Mouse (Mus musculus): Measurements from ENCODE around the gene Kctd2. TPM values are rescaled to one million over a fixed set of nuclear protein-coding genes. Genes with fewer than 3 reads are reported as not detected.
A peak's percentile ranks its signal among the peaks of the same experiment; 100 is the strongest.

Gene Kctd2
- polyA plus RNA-seq, 1 experiment from 2014 or later = 22.2 TPM

DNA sequence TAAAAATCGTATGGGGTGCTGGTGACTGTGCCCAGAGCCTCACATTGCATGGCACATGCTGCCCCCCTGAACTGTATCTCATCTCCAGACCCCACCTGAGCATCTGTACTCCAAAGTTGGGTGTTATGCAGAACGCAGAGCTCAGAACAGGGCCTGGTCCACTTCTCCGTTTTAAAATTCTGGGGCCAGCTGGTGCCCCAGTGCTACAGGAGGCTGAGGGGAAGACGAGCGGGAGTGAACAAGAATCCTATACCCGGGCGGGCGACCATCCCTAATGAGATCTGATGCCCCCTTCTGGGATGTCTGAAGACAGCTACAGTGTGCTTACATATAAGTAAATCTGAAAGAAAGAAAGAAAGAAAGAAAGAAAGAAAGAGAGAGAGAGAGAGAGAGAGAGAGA, 41.0 kb downstream of the Kctd2 start:
- whole genome bisulfite sequencing = 23% methylated on average over 8 of the region's 8 CpGs

GRCm38 (mm10) chr11:115461846-115462242, 41.9 kb downstream of the Kctd2 start:
- Histone ChIP-seq H3K9ac (no peak overlapping the region), H3K4me1 (ENCODE audit: insufficient read depth) (no peaks in the 10 kb centered on the region), H3K4me2 (no peak overlapping the region), H3K27ac (ENCODE audit: low read depth) (no peak overlapping the region), H3K4me3 (ENCODE audit: low read depth, low read length) (no peak overlapping the region), H3K27me3 (ENCODE audit: insufficient read depth, low read length) (no peaks in the 10 kb centered on the region), H3K36me3 (ENCODE audit: insufficient read depth) (no peaks in the 10 kb centered on the region), H3K9me3 (ENCODE audit: low read depth, low read length) (no peaks in the 10 kb centered on the region)
- ATAC-seq (ENCODE audit: insufficient read depth) = no peak
- 59% methylated on average over 5 of the region's 5 CpGs for whole genome bisulfite sequencing
- TF ChIP-seq CTCF (IDR thresholded peaks at IDR 0.05; ENCODE audit: low read depth) = no peak
- no peak for DNase-seq

More for the DNA sequence above, 41.0 kb downstream of the Kctd2 start:
- no peaks in the 10 kb centered on the region for H3K36me3 ChIP-seq (ENCODE audit: insufficient read depth)
- no peaks in the 10 kb centered on the region for H3K4me1 ChIP-seq (ENCODE audit: insufficient read depth)
- H3K27ac ChIP-seq (ENCODE audit: low read depth) = no peak overlapping the region
- H3K27me3 ChIP-seq (ENCODE audit: insufficient read depth, low read length) = no peaks in the 10 kb centered on the region
- no peak for TF ChIP-seq CTCF (IDR thresholded peaks at IDR 0.05; ENCODE audit: low read depth)
- DNase-seq (no peak), ATAC-seq (ENCODE audit: insufficient read depth) (no peak)
- no peak overlapping the region for H3K4me3 ChIP-seq (ENCODE audit: low read depth, low read length)
- no peaks in the 10 kb centered on the region for H3K9me3 ChIP-seq (ENCODE audit: low read depth, low read length)
- H3K4me2 ChIP-seq = no peak overlapping the region
- no peak overlapping the region for H3K9ac ChIP-seq

GRCm38 (mm10) chr11:115462243-115462891, 42.4 kb downstream of the Kctd2 start, which contains the start of gene Slc16a5:
Gene Slc16a5 (plus strand): TSS chr11:115462474.
- Histone ChIP-seq H3K36me3 (ENCODE audit: insufficient read depth) (no peaks in the 10 kb centered on the region), H3K27me3 (ENCODE audit: insufficient read depth, low read length) (no peaks in the 10 kb centered on the region), H3K4me2 (no peak within 1 kb of the TSS), H3K4me1 (ENCODE audit: insufficient read depth) (no peaks in the 10 kb centered on the region), H3K4me3 (ENCODE audit: low read depth, low read length) (no peak within 1 kb of the TSS), H3K9ac (no peak within 1 kb of the TSS), H3K27ac (ENCODE audit: low read depth) (no peak within 1 kb of the TSS), H3K9me3 (ENCODE audit: low read depth, low read length) (no peaks in the 10 kb centered on the region)
- WGBS = 65% methylated on average over 16 of the region's 16 CpGs
- DNase-seq (peak; percentile 41), ATAC-seq (ENCODE audit: insufficient read depth) (no peak)
- no peak for TF ChIP-seq CTCF (IDR thresholded peaks at IDR 0.05; ENCODE audit: low read depth)

GRCm38 (mm10) chr11:115463397-115463796, 43.5 kb downstream of the Kctd2 start:
- ATAC-seq (ENCODE audit: insufficient read depth) = no peak

GRCm38 (mm10) chr11:115464851-115465250, 44.9 kb downstream of the Kctd2 start:
- WGBS = 80% methylated on average over 8 of the region's 8 CpGs
- Histone ChIP-seq H3K4me2 (no peak overlapping the region), H3K4me1 (ENCODE audit: insufficient read depth) (no peaks in the 10 kb centered on the region), H3K27ac (ENCODE audit: low read depth) (no peak overlapping the region), H3K9ac (no peak overlapping the region), H3K27me3 (ENCODE audit: insufficient read depth, low read length) (no peaks in the 10 kb centered on the region), H3K4me3 (ENCODE audit: low read depth, low read length) (no peak overlapping the region), H3K9me3 (ENCODE audit: low read depth, low read length) (no peaks in the 10 kb centered on the region), H3K36me3 (ENCODE audit: insufficient read depth) (no peaks in the 10 kb centered on the region)
- no peak for ATAC-seq (ENCODE audit: insufficient read depth)
- TF ChIP-seq CTCF (IDR thresholded peaks at IDR 0.05; ENCODE audit: low read depth) = no peak
- DNase-seq = no peak

More at GRCm38 (mm10) chr11:115463397-115463796, 43.5 kb downstream of the Kctd2 start:
- DNase-seq = no peak
- no peak for TF ChIP-seq CTCF (IDR thresholded peaks at IDR 0.05; ENCODE audit: low read depth)
- Histone ChIP-seq H3K36me3 (ENCODE audit: insufficient read depth) (no peaks in the 10 kb centered on the region), H3K9me3 (ENCODE audit: low read depth, low read length) (no peaks in the 10 kb centered on the region), H3K4me3 (ENCODE audit: low read depth, low read length) (no peak overlapping the region), H3K27ac (ENCODE audit: low read depth) (no peak overlapping the region), H3K4me1 (ENCODE audit: insufficient read depth) (no peaks in the 10 kb centered on the region), H3K4me2 (no peak overlapping the region), H3K27me3 (ENCODE audit: insufficient read depth, low read length) (no peaks in the 10 kb centered on the region), H3K9ac (no peak overlapping the region)
- 62% methylated on average over 11 of the region's 11 CpGs for WGBS

DNA sequence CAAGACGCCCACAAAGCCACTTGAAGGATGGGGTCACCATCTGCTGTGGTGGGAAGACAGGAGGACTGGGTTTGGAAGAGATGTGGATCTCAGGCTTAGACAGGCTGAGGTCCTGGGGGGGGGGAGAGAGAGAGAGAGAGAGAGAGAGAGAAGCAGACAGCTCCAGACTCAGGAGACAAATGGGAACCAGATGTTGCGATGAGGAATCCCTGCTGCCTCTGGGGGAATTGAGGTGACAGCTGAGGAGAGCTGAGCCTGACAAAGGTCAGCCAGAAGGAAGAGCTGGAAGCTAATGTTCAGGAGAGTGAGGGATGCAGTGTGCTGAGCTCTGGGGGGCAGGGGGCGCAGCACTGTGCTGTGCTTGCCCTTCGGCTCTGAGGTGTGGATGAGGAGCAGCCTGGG, 47.3 kb downstream of the Kctd2 start:
- Histone ChIP-seq H3K4me2 (no peak overlapping the region), H3K9me3 (ENCODE audit: low read depth, low read length) (no peaks in the 10 kb centered on the region), H3K27me3 (ENCODE audit: insufficient read depth, low read length) (no peaks in the 10 kb centered on the region), H3K9ac (no peak overlapping the region; the same call in 1 of the 2 replicates), H3K36me3 (ENCODE audit: insufficient read depth) (no peaks in the 10 kb centered on the region), H3K4me3 (ENCODE audit: low read depth, low read length) (no peak overlapping the region), H3K27ac (ENCODE audit: low read depth) (no peak overlapping the region), H3K4me1 (ENCODE audit: insufficient read depth) (no peaks in the 10 kb centered on the region)
- DNase-seq (peak; percentile 60), ATAC-seq (ENCODE audit: insufficient read depth) (peak; percentile 56; the same call in 1 of the 2 replicates)
- WGBS = 21% methylated on average over 4 of the region's 4 CpGs
- no peak for TF ChIP-seq CTCF (IDR thresholded peaks at IDR 0.05; ENCODE audit: low read depth)

DNA sequence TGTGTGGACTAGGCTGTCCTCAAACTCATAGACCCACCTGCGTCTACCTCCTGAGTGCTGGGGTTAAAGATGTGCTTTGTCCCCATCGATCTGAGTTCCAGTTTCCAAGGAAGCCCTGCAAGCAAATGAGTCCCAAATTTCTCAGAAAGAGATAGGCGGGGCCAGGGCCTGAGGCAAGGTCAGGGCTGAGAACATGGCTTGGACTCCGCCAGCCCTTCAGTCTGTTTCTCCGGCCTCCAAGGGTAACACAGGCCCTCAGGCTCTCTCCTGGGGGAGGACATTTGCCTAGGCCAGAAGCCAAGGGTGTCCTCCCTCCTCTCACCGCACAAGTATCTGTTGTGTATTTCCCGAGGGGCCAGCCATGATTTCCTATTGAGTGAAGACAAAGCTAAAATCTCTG, 52.3 kb downstream of the Kctd2 start:
- H3K9me3 ChIP-seq (ENCODE audit: low read depth, low read length) = no peaks in the 10 kb centered on the region
- no peak overlapping the region for H3K27ac ChIP-seq (ENCODE audit: low read depth)

More for the DNA sequence above, 52.3 kb downstream of the Kctd2 start:
- H3K27me3 ChIP-seq (ENCODE audit: insufficient read depth, low read length) = no peaks in the 10 kb centered on the region
- no peaks in the 10 kb centered on the region for H3K36me3 ChIP-seq (ENCODE audit: insufficient read depth)
- no peak overlapping the region for H3K4me3 ChIP-seq (ENCODE audit: low read depth, low read length)
- no peak overlapping the region for H3K4me2 ChIP-seq
- DNase-seq (no peak), ATAC-seq (ENCODE audit: insufficient read depth) (no peak)
- 79% methylated on average over 7 of the region's 7 CpGs for WGBS
- no peak for TF ChIP-seq CTCF (IDR thresholded peaks at IDR 0.05; ENCODE audit: low read depth)
- H3K4me1 ChIP-seq (ENCODE audit: insufficient read depth) = peaks cover 7% of the 10 kb centered on the region
- no peak overlapping the region for H3K9ac ChIP-seq
